Mouse (Mus musculus) T-cell, adult 2 months (primary cell): ENCODE results near the gene Cog5.

Experiments
- DNase-seq: peaks from one replicate; pipeline ENCODE4 v3.0.0; 2022; ENCODE audit warnings: low spot score

Cog5 gene

DNA sequence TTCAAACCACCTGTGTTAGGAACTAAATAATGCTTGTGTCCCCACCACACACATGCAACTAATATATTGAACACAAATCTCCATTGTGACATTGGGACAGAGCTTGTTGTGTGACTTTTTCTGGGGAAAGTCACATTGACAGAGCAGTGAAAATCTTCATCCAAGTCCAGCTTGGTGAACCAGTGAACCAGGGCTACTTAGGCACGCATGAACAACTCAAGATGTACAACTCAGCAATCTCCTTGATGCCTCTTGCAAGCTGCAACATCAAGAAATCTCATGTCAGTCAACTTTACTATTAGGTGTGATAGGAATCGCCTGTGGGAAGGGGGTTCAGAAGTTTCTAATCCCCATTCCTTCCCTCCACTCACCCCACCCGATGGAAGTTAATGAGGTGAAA is 169.0 kb downstream of the Cog5 start:
- no peak for DNase-seq

- DNase-seq = no peak
Observed at GRCm38 (mm10) chr12:31824831-31825230, 170.2 kb downstream of the Cog5 start.

DNA sequence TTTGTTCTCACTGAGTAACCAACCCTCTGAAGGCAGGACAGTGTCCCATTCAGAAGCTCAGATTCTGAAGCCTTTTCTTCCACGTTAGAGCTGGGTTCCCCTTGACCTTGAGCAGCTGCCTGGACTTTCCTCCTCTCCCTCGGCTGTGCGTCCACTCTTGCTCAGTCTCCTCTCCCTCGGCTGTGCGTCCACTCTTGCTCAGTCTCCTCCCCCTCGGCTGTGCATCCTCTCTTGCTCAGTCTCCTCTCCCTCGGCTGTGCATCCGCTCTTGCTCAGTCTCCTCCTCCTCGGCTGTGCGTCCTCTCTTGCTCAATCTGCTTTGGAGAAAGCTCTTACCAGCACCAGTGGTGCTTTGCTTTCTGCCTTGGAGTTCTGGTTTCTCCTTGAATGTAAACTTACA is 171.2 kb downstream of the Cog5 start:
- no peak for DNase-seq

GRCm38 (mm10) chr12:31826476-31826875 is 171.8 kb downstream of the Cog5 start:
- no peak for DNase-seq

GRCm38 (mm10) chr12:31835480-31835879 is 180.8 kb downstream of the Cog5 start:
- DNase-seq = no peak

DNA sequence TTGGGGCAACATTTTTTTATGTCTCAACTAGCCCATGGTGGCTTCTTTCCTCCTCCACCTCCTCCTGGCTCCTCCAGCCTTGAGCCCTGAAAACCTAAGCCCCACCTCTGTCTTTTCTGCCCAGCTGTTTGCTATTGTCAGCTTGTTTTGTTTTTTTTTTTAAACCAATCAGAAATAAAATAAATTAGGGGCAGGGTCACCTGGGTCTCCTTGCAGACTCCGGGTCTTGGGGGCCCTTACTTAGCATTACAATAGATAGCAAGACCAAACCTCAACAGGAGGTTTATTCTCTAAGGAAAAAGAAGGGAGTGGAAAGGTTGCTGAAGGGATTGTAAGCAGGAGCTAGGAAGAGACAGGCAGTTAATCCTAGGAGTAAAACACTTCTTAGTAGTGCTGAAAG is 181.5 kb downstream of the Cog5 start:
- no peak for DNase-seq

DNA sequence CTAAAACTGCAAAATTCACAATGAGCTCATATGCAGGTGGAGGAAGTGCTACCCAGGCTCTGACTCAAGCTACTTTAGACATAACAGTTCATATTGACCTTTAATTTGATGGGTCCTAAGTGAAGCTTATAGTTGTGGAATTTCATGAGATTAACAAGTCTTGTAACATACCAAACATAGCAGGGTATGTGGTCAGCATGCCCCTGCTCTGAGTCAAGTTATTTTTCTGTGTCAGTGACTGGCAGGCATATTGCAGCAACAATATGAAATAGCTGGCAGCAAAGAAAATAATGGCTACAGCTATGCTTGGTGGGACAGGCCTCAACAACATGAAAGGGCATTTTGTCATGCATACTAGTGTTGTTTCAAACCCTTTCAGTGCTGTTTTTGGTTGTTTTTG is 183.9 kb downstream of the Cog5 start:
- DNase-seq = no peak

DNA sequence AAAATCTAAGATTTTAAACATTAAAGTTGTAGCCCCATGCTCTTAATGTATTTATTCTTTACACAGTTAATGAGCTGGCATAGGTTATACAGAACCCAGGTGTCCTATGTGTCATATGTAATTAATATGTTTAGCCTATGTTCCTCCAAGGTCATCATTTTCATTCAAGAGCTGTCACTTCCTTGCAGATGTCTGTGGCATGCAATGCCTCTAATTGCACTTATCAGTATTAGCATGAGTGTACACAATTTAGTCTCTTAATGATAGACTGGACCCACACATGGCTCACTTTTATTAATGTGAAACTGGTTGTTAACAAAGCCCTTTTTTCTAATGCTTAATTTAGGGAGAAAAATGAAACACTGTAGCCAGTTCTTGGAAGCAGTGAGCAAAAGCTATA is 184.6 kb downstream of the Cog5 start:
- DNase-seq = no peak

DNA sequence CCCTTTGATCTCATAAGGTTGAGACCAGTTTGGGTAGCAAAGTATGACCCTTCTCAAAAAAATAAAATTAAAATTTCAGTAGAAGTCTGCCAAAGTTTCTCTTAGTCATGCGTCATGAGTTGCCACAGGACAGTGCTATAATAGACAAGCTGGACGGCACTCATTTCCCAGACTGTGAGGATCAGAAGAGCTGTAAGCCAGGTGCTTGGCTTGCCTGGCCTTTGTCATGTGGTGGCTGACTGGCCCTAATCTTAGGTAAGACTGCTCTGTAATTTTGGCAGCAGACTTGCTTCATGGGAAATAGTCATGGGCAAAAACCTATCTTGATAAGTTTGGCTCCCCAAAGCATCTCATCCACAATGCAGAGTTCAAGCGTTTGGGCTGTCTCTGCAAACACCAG is 191.4 kb downstream of the Cog5 start:
- DNase-seq = no peak

- DNase-seq = no peak
Observed at GRCm38 (mm10) chr12:31848630-31849415, 194.2 kb downstream of the Cog5 start.

GRCm38 (mm10) chr12:31849601-31850000 is 194.9 kb downstream of the Cog5 start:
- DNase-seq = no peak

GRCm38 (mm10) chr12:31854039-31854438 is 199.4 kb downstream of the Cog5 start:
- no peak for DNase-seq

- DNase-seq = no peak
Observed at GRCm38 (mm10) chr12:31854817-31855216, 200.1 kb downstream of the Cog5 start.

- DNase-seq = no peak
Observed at GRCm38 (mm10) chr12:31857784-31858183, 203.1 kb downstream of the Cog5 start.

GRCm38 (mm10) chr12:31862668-31863538 is 208.2 kb downstream of the Cog5 start:
- DNase-seq = no peak

DNA sequence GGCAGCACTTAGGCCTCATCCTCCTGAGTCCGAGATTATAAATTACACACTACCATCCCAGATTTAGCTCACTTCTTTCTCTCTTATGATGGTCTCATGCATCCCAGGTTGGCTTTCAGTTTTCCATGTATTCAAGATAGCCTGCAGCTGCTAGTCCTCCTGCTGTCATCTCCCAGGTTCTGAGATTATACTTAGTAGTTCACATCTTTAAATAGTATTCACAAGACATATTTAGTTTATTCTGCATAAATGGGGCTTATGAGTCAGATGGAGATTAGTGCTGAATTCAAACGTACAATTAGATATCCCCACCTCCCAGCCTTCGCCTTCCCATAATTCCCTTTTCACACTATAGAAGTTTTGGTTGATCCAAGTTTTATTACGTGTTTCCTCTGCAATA is 222.1 kb downstream of the Cog5 start:
- DNase-seq = no peak

GRCm38 (mm10) chr12:31882736-31883135 is 228.1 kb downstream of the Cog5 start:
- DNase-seq = no peak

DNA sequence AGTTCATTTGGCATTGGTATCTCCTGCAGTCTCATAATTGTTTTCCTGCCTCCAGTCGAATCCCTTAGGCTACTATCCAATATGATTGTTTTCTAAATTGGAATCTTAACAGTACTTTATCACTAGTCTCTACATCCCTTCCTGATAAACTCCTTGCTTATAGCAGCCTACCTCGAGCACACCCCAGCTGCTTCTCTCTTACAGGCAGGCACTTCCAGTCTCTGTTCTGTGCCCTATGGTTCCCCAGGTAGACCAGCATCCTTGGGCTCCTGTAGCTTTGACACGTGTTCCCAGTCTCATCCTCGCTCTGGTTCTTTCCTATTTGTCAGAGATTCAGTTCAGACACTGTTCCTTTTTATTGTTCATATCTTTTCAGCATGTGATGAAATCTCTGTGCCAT is 229.7 kb downstream of the Cog5 start:
- no peak for DNase-seq

DNA sequence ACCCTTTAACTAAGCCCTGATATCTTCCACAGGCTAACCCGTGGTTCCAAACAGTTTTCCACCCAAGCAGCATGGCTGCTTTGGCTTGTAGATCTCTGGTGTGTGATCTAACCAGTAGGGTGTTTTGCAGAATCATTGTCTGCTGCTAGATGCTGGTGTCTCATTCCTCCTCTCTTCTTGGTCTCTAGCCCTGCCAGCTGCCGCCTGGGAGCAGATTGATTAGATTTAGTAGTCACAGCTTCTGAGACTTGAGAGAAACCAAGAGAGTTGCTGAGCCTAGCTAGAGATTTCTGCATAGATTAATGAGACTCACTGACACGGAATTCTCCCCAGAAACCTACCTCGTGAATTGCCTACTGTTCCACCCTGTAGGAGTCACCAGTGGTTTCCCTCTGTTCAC is 230.4 kb downstream of the Cog5 start:
- DNase-seq = no peak

GRCm38 (mm10) chr12:31885844-31886606 is 231.4 kb downstream of the Cog5 start:
- DNase-seq = no peak

GRCm38 (mm10) chr12:31890685-31891084 is 236.0 kb downstream of the Cog5 start:
- DNase-seq = no peak

DNA sequence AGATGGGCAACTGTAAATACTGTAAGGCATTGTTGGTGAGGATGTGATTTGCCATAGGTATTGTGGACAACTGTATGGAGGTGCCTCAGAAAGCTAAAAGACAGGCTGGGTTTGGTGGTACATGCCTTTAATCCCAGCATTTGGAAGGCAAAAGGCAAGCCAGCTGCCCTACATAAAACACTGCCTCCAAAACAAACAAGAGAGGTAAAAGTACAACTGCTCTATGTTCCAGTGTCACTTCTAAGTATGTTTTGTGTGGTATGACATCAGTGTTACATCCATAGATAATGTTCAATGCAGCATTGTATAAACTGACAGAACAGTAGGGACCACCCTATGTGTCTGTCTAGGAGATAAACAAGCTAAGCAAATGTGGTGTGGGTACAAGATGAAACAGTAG is 237.4 kb downstream of the Cog5 start:
- no peak for DNase-seq

DNA sequence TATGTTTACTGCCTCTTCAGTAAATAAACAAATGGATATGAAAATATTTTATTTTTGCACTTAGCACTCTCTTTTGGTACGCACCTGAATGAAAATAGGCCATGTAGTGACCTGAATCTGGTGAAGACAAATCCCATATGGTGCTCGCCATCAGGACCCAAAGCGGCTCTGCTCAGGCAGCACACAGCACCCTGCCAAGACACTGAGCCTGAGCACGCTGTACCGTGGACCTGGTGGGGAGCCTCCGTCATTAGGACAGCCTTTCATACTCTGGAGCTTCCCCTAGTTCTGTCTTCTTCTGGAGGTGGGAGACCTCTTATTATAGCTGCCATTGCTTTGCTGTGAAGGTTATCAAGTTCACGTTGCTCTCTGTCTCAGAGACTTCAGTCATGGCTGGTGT is 238.1 kb downstream of the Cog5 start:
- no peak for DNase-seq
